Mouse (Mus musculus): ENCODE data around the gene Tecpr2.

- no peak for TF ChIP-seq CTCF (IDR thresholded peaks at IDR 0.05 in 2 of 3, conservative IDR thresholded peaks at IDR 0.05 in 1 of 3; ENCODE audit: control insufficient read depth in 1 of 3, insufficient read depth in 1 of 3, low read depth in 2 of 3, low read length in 3 of 3, poor library complexity in 1 of 3, severe bottlenecking in 1 of 3)
- no peak for TF ChIP-seq EP300 (IDR thresholded peaks at IDR 0.05; ENCODE audit: low read depth in 1 of 2, low read length in 2 of 2)
- no peak for TF ChIP-seq USF1 (IDR thresholded peaks at IDR 0.05; ENCODE audit: low read depth, low read length)
- TF ChIP-seq TBP (IDR thresholded peaks at IDR 0.05; ENCODE audit: low read depth, low read length) = no peak
- TF ChIP-seq POLR2A (IDR thresholded peaks at IDR 0.05; ENCODE audit: control insufficient read depth in 1 of 2, insufficient read depth in 1 of 2, low read depth in 1 of 2, low read length in 2 of 2, poor library complexity in 1 of 2) = no peak
- TF ChIP-seq TCF12 (IDR thresholded peaks at IDR 0.05; ENCODE audit: low read depth, low read length) = no peak
- no peak for TF ChIP-seq JUND (IDR thresholded peaks at IDR 0.05; ENCODE audit: low read depth, low read length)
- TF ChIP-seq ELF1 (IDR thresholded peaks at IDR 0.05; ENCODE audit: low read depth, low read length) = no peak
Observed at GRCm38 (mm10) chr12:110961973-110962372, 72.9 kb downstream of the Tecpr2 start.

Data from MEL (cell line).